Mouse (Mus musculus) thymus, adult 18-20 months (tissue): ENCODE results near the gene Wdr91.

Experiments
- DNase-seq, 2 experiments: peaks; one replicate each; pipeline ENCODE4 v3.0.0; 2022; ENCODE audit warnings: mixed read lengths in 2 of 2

Wdr91 gene

DNA sequence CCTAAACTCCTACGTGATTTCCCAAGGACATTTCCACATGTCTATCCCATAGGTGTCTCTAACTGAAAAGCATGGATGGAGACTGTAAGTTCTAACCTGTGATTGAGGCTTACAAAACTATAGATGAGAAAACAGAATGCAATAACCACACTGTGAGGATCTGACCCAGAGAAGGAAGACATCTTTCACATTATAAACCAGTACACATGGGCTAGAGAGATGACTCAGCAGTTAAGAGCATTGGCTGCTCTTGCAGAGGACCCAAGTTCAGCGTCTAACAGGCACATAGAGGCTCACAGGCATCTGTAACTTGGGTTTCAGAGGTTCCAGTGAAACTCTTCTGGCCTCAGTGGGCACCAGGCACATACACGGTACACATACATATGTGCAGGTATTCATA, 3.8 kb upstream of the Wdr91 start:
- no peak for DNase-seq

DNA sequence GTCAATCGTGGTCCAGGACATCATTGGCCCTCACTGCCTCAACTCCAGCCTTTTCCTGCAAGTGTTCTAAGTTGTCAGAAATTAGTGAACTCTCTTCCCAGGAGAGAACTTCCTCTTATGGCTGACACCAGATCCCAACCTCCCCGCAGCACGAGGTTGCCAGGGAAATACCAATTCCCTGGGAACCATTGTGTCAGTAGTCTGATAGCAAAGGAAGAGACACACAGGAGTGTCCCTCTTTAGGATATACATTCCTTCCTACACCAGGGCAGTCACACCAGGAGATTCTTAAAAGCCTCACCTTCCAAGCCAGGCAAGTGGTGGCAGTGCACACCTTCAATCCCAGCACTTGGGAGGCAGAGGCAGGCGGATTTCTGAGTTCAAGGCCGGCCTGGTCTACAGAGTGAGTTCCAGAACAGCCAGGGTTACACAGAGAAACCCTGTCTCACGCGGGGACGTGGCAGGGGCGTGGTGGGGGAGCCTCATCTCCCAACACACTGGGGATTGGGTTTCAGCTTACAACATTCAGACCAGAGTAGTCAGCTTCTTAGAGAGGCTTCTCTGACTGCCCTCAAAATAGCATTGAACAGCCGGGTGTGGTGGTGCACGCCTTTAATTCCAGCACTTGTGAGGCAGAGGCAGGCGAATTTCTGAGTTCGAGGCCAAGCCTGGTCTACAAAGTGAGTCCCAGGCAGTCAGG, 2.8 kb upstream of the Wdr91 start:
- no peak for DNase-seq

DNA sequence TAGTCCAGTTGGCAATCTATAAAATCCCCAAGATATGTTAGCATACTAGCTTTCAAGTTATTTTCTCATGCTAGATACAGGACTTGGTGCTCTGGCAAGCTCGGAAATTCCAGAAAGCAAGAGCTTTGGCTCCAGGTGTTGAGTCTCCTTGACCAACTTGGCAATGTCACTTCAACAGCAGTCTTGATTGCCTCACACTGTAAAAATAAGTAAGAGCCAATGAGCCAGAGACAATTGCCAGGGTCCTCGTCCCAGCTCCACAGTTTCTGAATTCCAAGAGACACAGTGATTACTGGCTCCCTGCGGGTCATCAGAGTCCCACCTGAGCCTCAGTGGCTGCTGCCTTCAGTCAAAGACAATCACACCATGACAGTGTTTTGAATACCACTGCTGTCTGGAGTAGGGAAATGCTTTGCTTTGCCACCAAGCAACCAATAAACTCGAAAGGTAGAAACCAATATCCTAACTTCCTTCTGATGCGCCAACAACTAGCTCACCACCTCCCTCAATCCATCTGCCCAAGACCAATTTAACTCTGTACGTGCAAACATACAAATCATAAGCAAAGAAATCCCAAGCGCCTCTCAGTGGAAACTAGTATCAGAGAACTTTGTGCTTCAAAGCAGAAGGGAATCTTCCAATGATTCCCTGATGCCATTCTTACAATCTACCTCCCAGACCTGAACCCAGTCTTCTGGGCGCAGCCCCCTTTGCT, 888 bp downstream of the Wdr91 start:
- DNase-seq, result no peak

DNA sequence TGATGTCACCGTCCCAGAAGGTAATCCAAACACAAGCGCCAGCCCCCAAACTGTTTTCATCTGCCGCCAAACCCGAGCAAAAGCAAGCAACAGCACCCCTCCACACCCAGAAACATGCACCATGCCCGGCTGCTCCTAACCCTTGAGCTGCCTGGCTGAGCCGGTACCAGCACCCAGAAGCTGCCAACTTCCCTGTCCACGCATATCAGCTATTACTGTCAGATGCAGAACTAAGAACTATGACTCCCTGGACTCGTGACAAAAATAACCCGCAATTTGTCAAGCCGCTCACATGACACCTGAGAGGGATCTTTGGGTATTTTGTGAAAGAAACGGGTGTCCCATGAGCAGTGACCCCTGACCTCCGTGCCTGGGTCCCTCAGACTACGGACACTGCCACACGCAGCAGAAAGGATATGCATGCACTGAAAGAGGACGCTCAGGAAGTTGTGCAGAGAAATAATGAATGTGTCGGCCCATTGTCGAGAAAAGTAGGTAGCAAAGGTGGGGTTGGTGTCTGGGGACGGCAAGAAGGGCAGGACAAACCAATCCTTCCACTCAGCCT, 2.9 kb downstream of the Wdr91 start:
- DNase-seq, result no peak

DNA sequence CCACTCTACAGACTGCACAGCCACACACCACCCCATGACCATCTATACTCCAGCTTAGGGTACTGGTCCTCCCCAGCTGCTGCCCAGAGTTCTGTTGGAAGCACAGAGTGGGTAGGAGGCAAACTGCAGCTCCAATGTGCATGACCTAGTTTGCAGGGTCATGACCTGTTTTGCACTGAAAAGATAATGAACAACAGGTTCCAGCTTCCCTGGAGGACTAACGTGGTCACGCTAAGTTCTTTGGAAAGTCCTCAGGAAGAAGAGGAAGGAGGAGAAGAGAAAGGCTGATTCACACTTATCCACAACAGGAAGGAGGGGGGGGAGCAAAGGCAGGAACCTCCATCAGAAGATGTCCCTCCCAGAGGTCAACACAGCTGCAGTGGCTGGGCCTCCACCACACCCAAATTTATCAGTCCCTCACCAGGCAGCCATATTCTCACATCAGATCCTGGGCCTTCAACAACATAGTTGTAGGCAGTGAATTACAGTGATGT, 3.5 kb downstream of the Wdr91 start:
- DNase-seq, result no peak

GRCm38 (mm10) chr6:34906661-34907060, 4.0 kb downstream of the Wdr91 start:
- DNase-seq, result no peak

DNA sequence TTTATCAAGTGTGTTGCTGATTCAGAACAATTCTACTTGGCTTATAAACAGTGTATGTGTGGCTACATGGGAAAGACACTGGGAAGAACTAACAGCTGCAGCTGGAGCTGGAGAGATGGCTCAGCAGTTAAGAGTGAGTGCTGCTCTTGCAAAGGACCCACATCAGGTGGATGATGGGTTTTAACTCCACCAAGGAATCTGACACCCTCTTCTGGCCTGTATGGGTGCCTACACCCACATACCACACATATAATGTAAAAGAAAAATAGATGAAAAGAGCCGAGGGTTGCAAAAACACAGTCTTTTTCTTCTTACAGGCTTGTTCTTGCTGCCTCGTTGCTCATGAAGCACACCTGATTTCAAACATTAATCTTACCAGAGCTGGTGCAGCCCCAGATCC, 4.6 kb downstream of the Wdr91 start:
- DNase-seq, result no peak

DNA sequence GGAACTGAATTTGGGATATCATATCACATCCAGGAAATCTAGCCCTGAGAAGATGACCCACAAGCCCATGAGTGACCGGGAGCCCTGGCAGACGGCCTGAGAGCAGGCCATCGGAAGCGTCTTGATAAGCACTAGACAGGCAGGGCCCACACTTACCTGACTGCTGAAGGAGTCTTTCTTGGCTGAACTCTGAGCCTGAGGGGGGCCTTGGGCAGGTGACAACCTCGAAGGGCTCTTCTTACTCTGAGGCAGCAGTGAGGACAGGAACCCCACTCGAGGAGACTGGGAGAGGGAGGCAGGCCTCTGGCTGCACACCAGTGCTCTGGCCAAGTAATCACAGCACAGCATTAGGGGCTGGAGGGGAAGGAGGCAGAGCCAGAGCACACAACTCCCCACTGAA, 6.3 kb downstream of the Wdr91 start:
- DNase-seq, result no peak

DNA sequence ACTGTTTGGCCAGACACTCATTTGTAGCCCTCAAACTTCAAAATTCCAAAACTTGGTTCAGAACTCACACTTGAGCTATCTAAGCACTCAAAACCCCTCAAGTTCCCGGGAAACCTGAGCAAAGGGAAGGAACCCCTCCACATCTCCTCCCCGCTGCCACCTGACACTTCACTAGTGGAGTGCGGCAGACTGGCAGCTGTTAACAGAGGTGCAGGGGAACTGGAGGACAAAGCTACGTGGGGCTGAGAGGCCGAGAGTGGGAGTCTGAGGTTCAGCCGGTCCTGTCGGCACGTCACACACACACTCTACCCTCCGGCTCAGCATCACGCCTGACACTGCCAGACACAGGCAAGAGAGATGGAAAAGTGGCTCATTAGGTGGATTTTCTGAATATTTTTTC, 6.8 kb downstream of the Wdr91 start:
- no peak for DNase-seq

DNA sequence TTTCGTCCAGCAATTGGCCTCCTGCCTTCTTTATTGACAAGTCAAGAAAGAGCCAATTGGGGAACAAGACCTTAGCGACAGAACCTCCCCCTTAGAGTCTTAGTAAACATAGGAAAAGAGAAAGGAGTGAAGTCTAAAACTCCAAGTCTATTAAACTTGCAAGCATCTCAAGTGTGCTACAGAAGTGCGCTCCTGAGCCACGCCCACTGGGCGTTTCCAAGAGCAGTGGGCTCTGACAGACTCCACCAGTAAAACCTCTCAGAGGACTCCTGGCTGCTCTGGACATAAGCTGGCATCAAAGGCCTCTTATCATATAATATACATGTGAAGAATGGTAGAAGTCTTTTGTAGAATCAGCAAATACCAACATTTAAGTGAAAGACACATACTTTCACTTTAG, 7.2 kb downstream of the Wdr91 start:
- no peak for DNase-seq

DNA sequence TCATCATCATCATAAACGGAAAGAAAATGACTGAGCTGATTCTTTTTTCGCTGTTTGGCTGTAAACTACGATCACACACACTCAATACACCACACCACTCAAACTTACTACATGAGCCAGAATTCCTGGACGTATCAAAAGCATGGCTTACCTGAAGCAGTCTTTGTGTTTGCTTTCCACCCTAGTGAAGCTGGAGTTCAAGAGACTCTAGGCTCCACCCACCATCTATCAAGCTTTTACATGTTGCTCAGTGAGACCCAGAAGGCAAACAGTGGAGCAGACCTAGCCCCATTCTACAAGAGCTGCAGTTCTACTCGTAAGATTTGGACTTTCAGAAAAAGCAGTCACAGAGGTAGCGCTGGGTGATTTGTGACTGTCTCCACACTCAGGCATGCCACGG, 8.1 kb downstream of the Wdr91 start:
- no peak for DNase-seq

DNA sequence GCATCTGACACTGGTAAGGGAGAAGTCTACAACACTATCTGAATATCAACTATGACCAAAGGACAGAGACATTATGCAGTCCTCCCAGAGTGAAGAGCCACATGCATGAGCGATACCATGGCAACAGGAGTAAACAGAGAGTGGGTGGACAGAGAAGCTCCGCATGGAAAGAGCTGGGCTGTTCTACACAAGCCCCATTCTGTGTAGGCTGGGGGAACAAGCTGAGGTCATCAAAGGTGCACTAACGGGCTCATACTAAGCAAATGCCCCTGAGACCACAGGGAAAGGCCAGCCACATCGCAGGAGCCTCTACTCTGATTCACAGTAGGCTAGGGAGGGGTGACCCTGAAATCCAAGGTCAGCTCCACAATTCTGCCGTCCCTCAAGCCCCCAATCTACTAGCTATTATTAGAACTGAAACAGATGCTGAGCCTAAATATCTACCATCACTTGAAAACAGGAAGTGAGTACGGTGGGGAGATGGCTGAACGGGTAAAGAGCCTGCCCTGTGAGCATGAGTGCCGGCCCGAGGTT, 8.7 kb downstream of the Wdr91 start:
- DNase-seq, result no peak

DNA sequence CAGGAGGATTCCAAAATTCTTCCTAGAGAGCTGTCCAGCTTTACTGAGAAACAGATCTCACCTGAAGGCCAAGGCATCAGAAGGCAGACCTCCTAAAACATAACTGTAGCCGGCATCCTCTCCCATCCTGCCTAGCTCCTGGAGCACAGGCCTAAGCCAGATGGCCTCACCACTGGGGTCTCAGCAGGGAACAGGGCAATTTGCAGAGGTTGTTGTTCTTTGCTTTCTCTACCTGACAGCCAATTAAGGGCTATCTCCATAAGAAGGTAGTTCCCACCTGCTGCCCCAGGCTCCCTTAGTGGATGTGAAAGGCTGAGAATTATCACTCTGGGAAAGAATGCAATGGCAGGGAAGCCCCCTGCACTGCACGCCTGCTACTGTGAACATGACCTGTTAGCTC, 9.7 kb downstream of the Wdr91 start:
- no peak for DNase-seq

DNA sequence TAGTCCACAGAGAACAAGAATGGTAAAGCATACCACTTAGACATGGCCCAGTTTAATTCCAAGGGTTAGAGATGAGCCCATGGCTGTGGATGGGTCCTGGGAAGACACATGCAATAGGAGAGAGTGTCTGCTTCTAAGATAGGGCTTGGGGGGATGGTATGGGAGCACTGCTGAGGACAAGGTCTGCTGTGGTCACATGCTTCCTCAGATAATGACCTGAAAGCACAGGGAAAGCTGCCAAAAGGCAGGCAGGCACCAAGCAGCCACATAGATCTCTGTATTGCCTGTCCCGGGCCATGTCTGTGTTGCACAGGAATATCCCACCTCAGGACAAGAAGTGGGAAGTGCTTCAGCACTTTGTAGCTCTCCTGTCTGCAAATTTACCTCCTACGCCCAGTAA, 11.5 kb downstream of the Wdr91 start:
- no peak for DNase-seq

GRCm38 (mm10) chr6:34896168-34896780, 14.4 kb downstream of the Wdr91 start:
- no peak for DNase-seq

- no peak for DNase-seq
These were observed 15.1 kb downstream of the Wdr91 start for GRCm38 (mm10) chr6:34895569-34895968.

GRCm38 (mm10) chr6:34889185-34889584, 21.5 kb downstream of the Wdr91 start:
- DNase-seq, result no peak

- DNase-seq, result no peak
These were observed 23.4 kb downstream of the Wdr91 start for GRCm38 (mm10) chr6:34887131-34887850.

DNA sequence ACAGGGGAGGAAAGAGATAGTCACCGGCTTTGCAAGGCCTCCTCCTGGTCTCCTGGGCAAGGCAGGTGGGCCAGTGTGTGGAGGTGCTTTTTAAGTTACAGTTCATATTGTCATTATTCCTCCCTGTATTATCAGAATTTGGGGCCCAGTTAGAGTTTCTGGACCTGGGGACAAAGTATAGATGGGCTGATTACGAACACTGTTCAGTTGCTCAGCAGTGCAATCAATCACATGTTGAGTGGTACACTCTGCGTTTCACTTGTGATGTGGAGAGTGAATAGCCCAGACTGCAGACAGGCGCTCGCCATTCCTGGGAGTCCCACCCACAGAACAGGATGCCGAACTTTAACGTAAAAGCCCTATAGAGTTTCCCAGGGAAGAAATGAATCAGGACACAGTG, 26.0 kb downstream of the Wdr91 start:
- no peak for DNase-seq

- peak; percentile 43 to 45 for DNase-seq
These were observed 30.7 kb downstream of the Wdr91 start for GRCm38 (mm10) chr6:34879911-34880475.

DNA sequence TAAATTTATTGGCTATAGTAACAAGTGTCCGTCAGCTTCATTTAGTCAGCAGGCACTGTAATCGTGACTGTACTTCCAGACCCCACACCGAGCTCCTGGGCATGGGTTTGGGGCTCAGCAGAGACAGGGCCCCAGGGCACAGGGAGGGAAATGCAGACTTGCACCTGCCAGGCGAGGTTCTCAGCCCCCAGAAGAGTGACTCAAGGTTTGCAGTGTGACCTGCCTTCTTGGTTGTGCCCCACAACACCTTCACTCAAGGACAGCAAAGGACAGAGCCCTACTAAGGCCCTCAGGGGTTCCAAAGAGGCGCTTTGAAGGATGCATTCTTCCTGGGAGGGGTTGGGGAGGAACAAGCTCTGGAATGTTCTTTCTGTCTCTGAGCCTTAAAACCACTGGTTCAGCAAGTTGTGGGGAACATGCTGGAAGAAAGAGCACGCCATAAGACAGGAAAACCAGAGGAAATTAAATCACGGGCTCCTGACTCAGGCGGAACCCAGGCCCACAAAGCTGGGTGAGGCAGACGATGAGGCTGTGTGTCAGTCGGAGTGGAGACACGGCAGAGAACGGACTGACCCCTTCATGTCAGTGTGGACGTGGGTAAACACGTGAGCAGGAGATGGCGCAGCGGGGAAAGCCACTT, 31.5 kb downstream of the Wdr91 start:
- DNase-seq, result no peak
